Mouse (Mus musculus) ovary, postnatal 10 days (tissue): ENCODE data around the gene Pgpep1l.

Experiments used
- DNase-seq: peaks from one replicate; pipeline ENCODE4 v3.0.0; 2022; ENCODE audit warnings: low spot score

Pgpep1l gene

DNA sequence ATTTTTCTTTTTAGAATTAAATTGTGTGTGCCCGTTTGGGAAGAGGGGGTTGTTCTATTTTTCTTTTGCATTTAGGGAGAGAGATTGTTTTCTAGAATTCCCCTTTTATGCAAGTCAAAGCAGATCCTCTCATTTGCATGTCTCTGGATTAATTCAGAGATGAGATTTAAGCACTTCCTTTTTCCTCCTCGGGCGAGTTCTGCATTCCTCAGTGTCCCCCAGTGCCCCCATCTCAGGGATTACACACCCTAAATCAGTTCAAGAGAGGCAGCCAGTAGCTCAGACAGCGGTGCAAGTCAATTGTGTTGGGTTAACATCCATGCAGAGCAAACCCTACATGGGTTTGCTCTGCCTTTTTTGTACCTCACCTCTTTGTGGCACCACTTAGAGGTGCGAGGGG is 50.2 kb downstream of the Pgpep1l start:
- DNase-seq: no peak

DNA sequence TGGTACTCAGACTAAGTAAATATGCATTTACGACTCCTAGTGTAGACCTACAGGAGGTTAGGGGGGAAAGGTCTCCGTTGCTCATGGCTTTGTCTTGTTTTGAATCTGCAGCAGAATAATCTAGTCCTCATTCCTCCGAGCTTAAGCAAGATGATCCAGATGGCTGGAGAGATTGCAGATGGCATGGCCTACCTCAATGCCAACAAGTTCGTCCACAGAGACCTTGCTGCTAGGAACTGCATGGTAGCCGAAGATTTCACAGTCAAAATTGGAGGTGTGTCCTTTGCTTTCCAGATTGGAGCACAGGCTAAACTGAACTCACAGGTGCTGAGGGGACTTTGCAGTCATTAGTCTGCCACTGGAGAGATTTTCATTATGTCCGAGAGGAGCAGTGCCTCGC is 52.1 kb downstream of the Pgpep1l start:
- DNase-seq: no peak

DNA sequence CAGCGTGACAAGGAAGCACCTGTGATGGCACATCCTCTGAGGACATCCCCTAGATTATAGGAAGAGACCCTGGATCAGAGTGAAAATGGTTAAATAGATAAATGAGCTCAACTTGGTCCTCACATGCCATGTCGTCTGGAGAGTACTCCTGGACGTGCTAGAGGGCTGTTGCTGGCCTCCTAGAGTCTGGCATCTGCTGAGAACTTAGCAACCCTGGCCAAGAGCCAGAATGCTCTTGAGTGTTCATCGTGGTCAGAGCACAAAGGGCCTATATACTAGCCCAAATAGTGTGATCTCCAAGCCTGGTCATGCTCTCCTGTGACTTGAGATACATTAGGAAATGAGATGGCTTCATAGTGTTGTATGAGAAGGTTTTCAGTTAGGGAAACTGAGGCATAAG is 53.6 kb downstream of the Pgpep1l start:
- DNase-seq: no peak

DNA sequence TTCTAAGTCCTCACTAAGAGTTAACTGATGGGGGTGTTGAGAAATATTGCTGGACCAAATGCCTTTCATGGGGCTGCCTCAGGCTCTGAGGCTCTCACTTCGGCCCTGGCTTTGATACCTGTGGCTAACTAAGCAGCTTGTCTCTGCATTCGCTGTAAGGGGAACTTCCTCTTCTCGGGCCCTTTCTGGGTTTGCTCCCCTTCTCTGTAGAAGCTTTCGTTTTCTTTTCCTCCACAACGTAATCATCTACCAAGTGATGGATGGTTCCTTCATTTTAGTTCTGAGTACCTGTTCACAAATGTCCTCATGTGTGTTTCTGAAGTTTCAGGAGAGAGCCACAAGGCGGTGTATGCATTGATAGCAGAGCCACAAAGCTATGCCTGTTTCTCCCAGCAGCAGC is 55.0 kb downstream of the Pgpep1l start:
- DNase-seq: no peak

DNA sequence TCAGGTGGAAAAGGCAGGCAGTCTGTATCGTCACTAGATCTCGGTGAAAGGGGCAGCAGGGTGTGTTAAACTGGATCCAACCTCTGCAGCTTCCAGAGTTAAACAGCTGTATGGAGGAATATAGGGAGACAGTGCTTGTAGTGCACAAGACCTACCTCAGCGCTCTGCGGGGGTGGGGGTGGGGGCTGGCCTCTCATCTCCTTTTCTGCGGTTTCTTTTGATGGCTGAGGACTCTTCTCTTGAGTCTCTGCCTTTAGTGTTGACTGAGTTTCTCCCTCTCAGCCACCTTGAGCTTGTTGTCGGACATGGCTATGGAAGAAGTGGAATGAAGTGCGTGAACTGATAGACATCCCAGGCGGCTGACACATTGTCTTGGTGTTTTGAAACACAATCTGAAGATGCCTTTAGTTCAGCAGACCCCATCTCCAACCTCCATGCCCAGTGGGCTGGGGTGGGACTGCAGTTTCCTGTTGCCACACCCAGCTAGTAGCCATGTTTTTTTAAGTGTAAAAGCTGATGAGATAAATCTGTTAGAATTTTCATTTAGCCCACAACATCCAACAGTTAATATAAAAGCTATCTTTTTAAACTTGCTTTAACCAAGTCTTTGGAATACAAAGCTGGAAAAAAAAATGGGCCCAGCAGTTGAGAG is 58.1 kb downstream of the Pgpep1l start:
- no peak for DNase-seq

DNA sequence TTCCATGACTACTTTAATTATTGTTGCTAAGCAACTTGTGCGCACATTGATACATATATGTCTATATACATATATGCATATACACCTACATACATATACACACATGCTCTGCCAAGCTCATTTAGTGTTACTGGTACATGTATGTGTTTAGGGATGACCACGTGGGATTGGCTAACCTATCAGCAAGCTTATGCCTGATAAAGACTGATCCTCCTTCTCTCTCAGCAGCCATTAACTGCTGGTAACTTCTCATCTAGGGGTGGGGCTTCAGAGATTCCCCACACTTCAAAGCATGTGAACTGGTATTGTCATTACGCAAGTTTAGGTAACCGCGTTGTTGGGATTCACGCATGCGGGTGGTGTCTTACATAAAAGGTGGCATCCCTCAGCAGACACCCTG is 64.4 kb downstream of the Pgpep1l start:
- DNase-seq: no peak

DNA sequence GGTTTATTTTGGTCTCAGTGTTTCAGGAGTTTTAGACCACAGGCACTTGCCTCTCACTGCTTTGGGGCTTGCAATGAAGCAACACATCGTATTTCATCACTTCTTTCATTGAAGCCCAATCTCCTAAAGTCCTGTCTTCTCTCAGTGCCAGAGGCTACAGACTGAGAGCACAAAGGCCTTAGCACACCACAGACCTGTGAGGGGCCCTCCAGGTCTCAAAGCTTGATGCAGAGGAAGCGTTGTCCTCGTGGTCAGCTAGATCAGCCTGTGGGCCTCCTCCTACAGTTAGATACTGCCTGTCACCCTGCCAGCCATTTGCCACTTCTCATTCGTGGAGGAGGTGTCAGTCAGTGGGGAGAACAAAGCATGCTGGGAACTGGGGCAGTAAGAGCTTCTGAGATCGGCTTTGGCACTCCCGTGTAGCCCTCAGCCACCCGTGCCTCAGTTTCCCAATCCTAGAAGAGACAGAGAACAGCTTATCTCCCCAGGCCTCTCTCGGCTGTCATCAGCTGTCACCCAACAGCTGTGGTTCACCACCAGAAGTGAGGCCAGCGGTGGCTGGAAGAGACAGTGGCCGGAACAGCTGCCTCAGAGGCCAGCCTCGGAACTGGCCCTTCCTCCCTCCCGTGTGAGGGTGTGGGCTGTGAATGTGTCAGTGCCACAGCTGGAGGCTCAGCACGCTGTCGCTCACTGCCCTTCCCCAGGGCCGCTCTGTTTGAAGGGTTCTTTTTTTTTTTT is 69.9 kb downstream of the Pgpep1l start:
- DNase-seq: no peak

DNA sequence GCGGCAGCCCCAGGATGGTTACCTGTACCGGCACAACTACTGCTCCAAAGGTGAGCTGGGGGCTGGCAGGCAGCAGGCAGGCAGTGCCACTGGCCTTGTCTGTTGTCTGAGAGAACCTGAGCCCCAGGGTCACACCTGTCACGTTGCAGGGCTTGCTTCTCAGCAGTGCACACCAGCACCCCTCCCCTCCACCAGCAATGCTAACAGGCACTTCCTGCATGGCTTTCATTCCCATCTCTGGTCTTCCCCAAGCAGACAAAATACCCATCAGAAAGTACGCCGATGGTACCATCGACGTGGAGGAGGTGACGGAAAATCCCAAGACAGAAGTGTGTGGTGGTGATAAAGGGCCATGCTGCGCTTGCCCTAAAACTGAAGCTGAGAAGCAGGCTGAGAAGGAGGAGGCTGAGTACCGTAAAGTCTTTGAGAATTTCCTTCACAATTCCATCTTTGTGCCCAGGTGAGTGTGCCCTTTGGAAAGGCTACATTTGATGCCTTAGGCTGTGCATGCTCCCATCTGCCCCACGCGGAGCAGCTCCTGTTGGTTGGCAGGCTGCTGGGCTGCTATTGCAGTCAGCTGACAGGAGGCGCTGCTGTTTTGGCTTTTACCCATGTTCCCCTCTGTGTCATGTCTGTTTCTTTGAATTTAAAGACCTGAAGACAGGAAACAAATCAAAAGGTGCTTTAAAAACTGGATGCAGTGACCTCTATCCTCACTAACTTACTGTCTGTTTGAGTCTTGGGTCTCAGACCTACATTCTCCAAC is 74.2 kb downstream of the Pgpep1l start:
- DNase-seq: no peak

DNA sequence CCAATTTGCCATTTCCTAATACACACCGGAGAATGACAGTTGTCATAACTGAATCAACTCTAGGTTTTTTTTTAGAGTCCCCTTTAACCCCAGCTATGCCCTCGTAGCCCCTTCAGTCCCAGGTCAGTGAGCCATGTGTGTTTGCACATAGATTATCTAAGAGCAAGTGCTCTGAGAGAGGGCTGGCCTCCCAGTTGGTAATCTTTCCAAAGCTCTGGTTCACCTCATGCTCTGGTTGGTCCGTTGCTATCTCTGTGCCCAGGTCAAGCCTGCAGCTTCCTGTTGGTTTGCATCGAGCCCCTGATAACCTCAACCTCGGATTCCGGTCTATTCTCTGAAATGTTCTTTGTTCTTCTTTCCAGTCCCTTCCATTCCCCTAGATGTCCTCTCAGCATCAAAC is 74.8 kb downstream of the Pgpep1l start:
- DNase-seq: no peak
